Mouse (Mus musculus): ENCODE data around the gene Serinc5. TPM values are rescaled to one million over a fixed set of nuclear protein-coding genes. Genes with fewer than 3 reads are reported as not detected.
A peak's percentile ranks its signal among the peaks of the same experiment; 100 is the strongest.

Serinc5 gene
- polyA plus RNA-seq, 1 experiment = 19.7 TPM

GRCm38 (mm10) chr13:92609486-92610310 is 1.2 kb upstream of the Serinc5 start:
- no peak overlapping the region for H3K9ac ChIP-seq (ENCODE audit: low read depth, poor library complexity, severe bottlenecking)

GRCm38 (mm10) chr13:92611254-92611784 is 428 bp downstream of the Serinc5 start:
- Histone ChIP-seq H3K4me3 (ENCODE audit: low read depth, low read length) (peak overlapping the region; percentile 76), H3K9me3 (replicated peaks; ENCODE audit: control insufficient read depth, insufficient read depth, low read length, poor library complexity, severe bottlenecking) (0 out of 2 replicates have a peak, but pooled peaks cover under 1% of the 10 kb centered on the region), H3K9ac (ENCODE audit: low read depth, poor library complexity, severe bottlenecking) (peak overlapping the region; percentile 72), H3K4me1 (ENCODE audit: control insufficient read depth, insufficient read depth, low read length) (no peaks in the 10 kb centered on the region), H3K27me3 (ENCODE audit: control insufficient read depth, insufficient read depth, low read length, poor library complexity, severe bottlenecking) (no peaks in the 10 kb centered on the region), H3K27ac (ENCODE audit: insufficient read depth, low read length) (no peak overlapping the region), H3K36me3 (ENCODE audit: control insufficient read depth, insufficient read depth, low read length, poor library complexity, severe bottlenecking) (no peaks in the 10 kb centered on the region)
- TF ChIP-seq POLR2A (IDR thresholded peaks at IDR 0.05; ENCODE audit: insufficient read depth, low read length) (no peak), EP300 (IDR thresholded peaks at IDR 0.05; ENCODE audit: insufficient read depth, low read depth, low read length) (no peak)

More at GRCm38 (mm10) chr13:92609486-92610310, 1.2 kb upstream of the Serinc5 start:
- Histone ChIP-seq H3K27me3 (ENCODE audit: control insufficient read depth, insufficient read depth, low read length, poor library complexity, severe bottlenecking) (no peaks in the 10 kb centered on the region), H3K9me3 (replicated peaks; ENCODE audit: control insufficient read depth, insufficient read depth, low read length, poor library complexity, severe bottlenecking) (no peaks in the 10 kb centered on the region), H3K36me3 (ENCODE audit: control insufficient read depth, insufficient read depth, low read length, poor library complexity, severe bottlenecking) (no peaks in the 10 kb centered on the region), H3K4me3 (ENCODE audit: low read depth, low read length) (peak overlapping the region; percentile 43), H3K27ac (ENCODE audit: insufficient read depth, low read length) (peak overlapping the region; percentile 27; the same call in 1 of the 2 replicates), H3K4me1 (ENCODE audit: control insufficient read depth, insufficient read depth, low read length) (no peaks in the 10 kb centered on the region)
- TF ChIP-seq CTCF (IDR thresholded peaks at IDR 0.05; ENCODE audit: low read depth, low read length) (no peak), EP300 (IDR thresholded peaks at IDR 0.05; ENCODE audit: insufficient read depth, low read depth, low read length) (no peak), POLR2A (IDR thresholded peaks at IDR 0.05; ENCODE audit: insufficient read depth, low read length) (no peak)

DNA sequence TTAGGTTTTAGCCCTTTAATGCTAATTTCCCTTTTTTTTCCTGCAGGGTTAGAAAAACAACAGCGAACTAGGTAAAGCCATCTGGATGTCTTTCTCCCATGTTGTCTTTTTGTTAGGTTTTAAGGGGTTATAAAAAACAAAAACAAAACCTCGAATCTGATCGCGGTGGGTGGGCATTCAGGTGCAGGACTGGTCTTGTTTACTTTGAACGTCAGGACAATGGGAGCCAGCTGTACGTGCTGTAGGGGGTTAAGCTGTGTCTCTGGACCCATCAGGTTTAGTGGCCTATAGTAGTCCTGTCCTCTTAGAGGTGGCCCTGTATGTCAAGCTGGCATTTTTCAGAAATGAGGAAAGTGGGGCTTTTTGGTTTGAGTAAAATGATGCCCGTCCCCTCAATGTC is 1.0 kb downstream of the Serinc5 start:
- 0 out of 2 replicates have a peak, but pooled peaks cover 3% of the 10 kb centered on the region for H3K9me3 ChIP-seq (replicated peaks; ENCODE audit: control insufficient read depth, insufficient read depth, low read length, poor library complexity, severe bottlenecking)
- H3K36me3 ChIP-seq (ENCODE audit: control insufficient read depth, insufficient read depth, low read length, poor library complexity, severe bottlenecking) = no peaks in the 10 kb centered on the region
- H3K4me3 ChIP-seq (ENCODE audit: low read depth, low read length) = peak overlapping the region; percentile 76
- peak overlapping the region; percentile 72 for H3K9ac ChIP-seq (ENCODE audit: low read depth, poor library complexity, severe bottlenecking)
- TF ChIP-seq POLR2A (IDR thresholded peaks at IDR 0.05; ENCODE audit: insufficient read depth, low read length) = no peak
- TF ChIP-seq EP300 (IDR thresholded peaks at IDR 0.05; ENCODE audit: insufficient read depth, low read depth, low read length) = peak; percentile 94
- no peak overlapping the region for H3K27ac ChIP-seq (ENCODE audit: insufficient read depth, low read length)
- H3K4me1 ChIP-seq (ENCODE audit: control insufficient read depth, insufficient read depth, low read length) = no peaks in the 10 kb centered on the region
- no peaks in the 10 kb centered on the region for H3K27me3 ChIP-seq (ENCODE audit: control insufficient read depth, insufficient read depth, low read length, poor library complexity, severe bottlenecking)

DNA sequence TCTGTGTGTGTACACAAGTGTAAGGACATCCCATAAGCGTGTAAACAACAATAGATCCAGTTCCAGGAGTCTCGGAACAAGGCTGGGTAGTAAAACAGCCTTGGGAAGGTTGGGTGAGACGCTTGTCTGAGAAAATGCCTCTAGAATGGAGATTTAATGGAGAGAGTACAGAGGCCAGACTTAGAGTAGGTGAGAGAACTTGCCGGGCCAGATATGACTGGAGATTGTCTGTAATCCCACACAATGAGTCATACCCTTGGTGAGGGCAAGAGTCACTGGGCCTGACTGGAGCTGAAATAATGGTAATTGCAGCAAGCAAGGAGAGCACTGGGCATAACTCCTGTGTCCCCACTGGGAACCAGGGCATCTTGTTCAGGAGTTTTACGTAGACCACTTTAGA is 2.2 kb downstream of the Serinc5 start:
- no peak overlapping the region for H3K4me3 ChIP-seq (ENCODE audit: low read depth, low read length)
- H3K4me1 ChIP-seq (ENCODE audit: control insufficient read depth, insufficient read depth, low read length) = no peaks in the 10 kb centered on the region
- H3K9ac ChIP-seq (ENCODE audit: low read depth, poor library complexity, severe bottlenecking) = no peak overlapping the region

DNA sequence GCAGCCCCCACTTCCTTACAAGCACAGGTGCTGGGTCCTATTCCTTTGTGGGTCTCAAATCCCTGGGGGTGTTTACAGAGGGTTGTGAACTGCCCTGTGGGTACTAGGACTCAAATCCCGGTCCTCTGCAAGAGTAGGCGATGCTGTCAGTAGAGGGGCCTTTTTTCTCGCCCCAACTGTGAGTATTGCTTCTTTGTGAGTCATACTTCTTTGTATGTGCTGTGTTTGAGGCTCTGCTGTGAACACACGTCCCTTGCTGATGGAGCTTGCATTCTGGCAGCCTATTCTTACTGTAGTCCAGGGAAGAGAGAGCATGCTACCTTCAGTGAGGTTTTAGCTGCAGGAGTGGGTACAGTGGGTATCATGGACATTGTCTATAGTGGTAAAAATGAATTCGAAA is 4.3 kb downstream of the Serinc5 start:
- TF ChIP-seq EP300 (IDR thresholded peaks at IDR 0.05; ENCODE audit: insufficient read depth, low read depth, low read length) (no peak), POLR2A (IDR thresholded peaks at IDR 0.05; ENCODE audit: insufficient read depth, low read length) (no peak), CTCF (IDR thresholded peaks at IDR 0.05; ENCODE audit: low read depth, low read length) (no peak)
- Histone ChIP-seq H3K36me3 (ENCODE audit: control insufficient read depth, insufficient read depth, low read length, poor library complexity, severe bottlenecking) (no peaks in the 10 kb centered on the region), H3K4me3 (ENCODE audit: low read depth, low read length) (no peak overlapping the region), H3K27ac (ENCODE audit: insufficient read depth, low read length) (no peak overlapping the region), H3K9me3 (replicated peaks; ENCODE audit: control insufficient read depth, insufficient read depth, low read length, poor library complexity, severe bottlenecking) (0 out of 2 replicates have a peak, but pooled peaks cover 3% of the 10 kb centered on the region), H3K27me3 (ENCODE audit: control insufficient read depth, insufficient read depth, low read length, poor library complexity, severe bottlenecking) (no peaks in the 10 kb centered on the region), H3K9ac (ENCODE audit: low read depth, poor library complexity, severe bottlenecking) (no peak overlapping the region), H3K4me1 (ENCODE audit: control insufficient read depth, insufficient read depth, low read length) (no peaks in the 10 kb centered on the region)

More for the DNA sequence above, 2.2 kb downstream of the Serinc5 start:
- TF ChIP-seq POLR2A (IDR thresholded peaks at IDR 0.05; ENCODE audit: insufficient read depth, low read length) (no peak), CTCF (IDR thresholded peaks at IDR 0.05; ENCODE audit: low read depth, low read length) (no peak), EP300 (IDR thresholded peaks at IDR 0.05; ENCODE audit: insufficient read depth, low read depth, low read length) (no peak)
- Histone ChIP-seq H3K27me3 (ENCODE audit: control insufficient read depth, insufficient read depth, low read length, poor library complexity, severe bottlenecking) (no peaks in the 10 kb centered on the region), H3K36me3 (ENCODE audit: control insufficient read depth, insufficient read depth, low read length, poor library complexity, severe bottlenecking) (no peaks in the 10 kb centered on the region), H3K27ac (ENCODE audit: insufficient read depth, low read length) (no peak overlapping the region), H3K9me3 (replicated peaks; ENCODE audit: control insufficient read depth, insufficient read depth, low read length, poor library complexity, severe bottlenecking) (0 out of 2 replicates have a peak, but pooled peaks cover 3% of the 10 kb centered on the region)

DNA sequence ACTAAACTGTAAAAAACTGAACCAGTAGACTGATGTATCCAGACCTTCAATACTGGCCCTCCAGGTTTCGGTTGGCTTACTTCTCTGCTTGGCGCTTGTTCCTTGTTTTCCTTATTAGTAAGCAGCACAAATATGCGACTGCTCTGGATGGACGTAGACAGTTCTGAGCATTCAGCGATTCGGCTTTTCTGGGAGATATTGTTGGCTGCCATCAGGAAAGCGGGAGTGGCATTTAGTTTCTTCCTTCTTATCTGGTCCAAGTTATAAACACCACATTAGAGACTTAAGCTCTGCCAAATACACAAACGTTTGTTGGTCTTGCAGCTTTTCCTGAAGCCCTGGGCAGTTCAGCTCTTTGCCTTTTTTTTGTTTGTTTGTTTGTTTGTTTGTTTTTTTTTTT is 5.6 kb downstream of the Serinc5 start:
- H3K27me3 ChIP-seq (ENCODE audit: control insufficient read depth, insufficient read depth, low read length, poor library complexity, severe bottlenecking) = no peaks in the 10 kb centered on the region
- no peak overlapping the region for H3K4me3 ChIP-seq (ENCODE audit: low read depth, low read length)
- no peaks in the 10 kb centered on the region for H3K36me3 ChIP-seq (ENCODE audit: control insufficient read depth, insufficient read depth, low read length, poor library complexity, severe bottlenecking)
- TF ChIP-seq EP300 (IDR thresholded peaks at IDR 0.05; ENCODE audit: insufficient read depth, low read depth, low read length) = no peak
- no peak for TF ChIP-seq POLR2A (IDR thresholded peaks at IDR 0.05; ENCODE audit: insufficient read depth, low read length)
- TF ChIP-seq CTCF (IDR thresholded peaks at IDR 0.05; ENCODE audit: low read depth, low read length) = no peak
- H3K27ac ChIP-seq (ENCODE audit: insufficient read depth, low read length) = no peak overlapping the region
- 0 out of 2 replicates have a peak, but pooled peaks cover 3% of the 10 kb centered on the region for H3K9me3 ChIP-seq (replicated peaks; ENCODE audit: control insufficient read depth, insufficient read depth, low read length, poor library complexity, severe bottlenecking)
- no peaks in the 10 kb centered on the region for H3K4me1 ChIP-seq (ENCODE audit: control insufficient read depth, insufficient read depth, low read length)
- no peak overlapping the region for H3K9ac ChIP-seq (ENCODE audit: low read depth, poor library complexity, severe bottlenecking)
